Mouse (Mus musculus) monocyte, adult 2 months (primary cell): Measurements from ENCODE around the gene Tep1.
A peak's percentile ranks its signal among the peaks of the same experiment; 100 is the strongest.
"Not testable (repeated sequence)": the region's sequence is repeated elsewhere in the genome, so short reads cannot be mapped to it uniquely, and the experiment has no call there.

Experiments
- DNase-seq, 2 experiments: peaks; one replicate each; pipeline ENCODE4 v3.0.0; 2022; ENCODE audit warnings: low spot score in 2 of 2, low read depth in 1 of 2

Gene Tep1

GRCm38 (mm10) chr14:50869889-50870804, at the start of gene Tep1:
Gene Tep1, minus strand, starts transcription at chr14:50870560.
- DNase-seq: peak; percentile 41 to 63

GRCm38 (mm10) chr14:50911356-50911755, 41.0 kb upstream of the Tep1 start:
- no peak for DNase-seq

GRCm38 (mm10) chr14:50908126-50908525, 37.8 kb upstream of the Tep1 start:
- DNase-seq: no peak

GRCm38 (mm10) chr14:50905327-50905726, 35.0 kb upstream of the Tep1 start:
- not testable (repeated sequence) for DNase-seq

- DNase-seq: no peak
These were observed 34.4 kb upstream of the Tep1 start for GRCm38 (mm10) chr14:50904828-50905129.

- peak in 1 of 2 experiments; percentile 4 for DNase-seq
These were observed 33.8 kb upstream of the Tep1 start for GRCm38 (mm10) chr14:50903973-50904827.

GRCm38 (mm10) chr14:50897992-50898391, 27.6 kb upstream of the Tep1 start:
- DNase-seq: not testable (repeated sequence)

GRCm38 (mm10) chr14:50897374-50897765, 27.0 kb upstream of the Tep1 start, which contains the start of gene Klhl33:
Gene Klhl33, minus strand, starts transcription at chr14:50897507.
- no peak for DNase-seq

GRCm38 (mm10) chr14:50896747-50897373, 26.5 kb upstream of the Tep1 start:
- no peak for DNase-seq

- DNase-seq: peak; percentile 14 to 26
These were observed 25.8 kb upstream of the Tep1 start for GRCm38 (mm10) chr14:50895985-50896746.

- no peak for DNase-seq
These were observed 25.0 kb upstream of the Tep1 start for GRCm38 (mm10) chr14:50895407-50895806.

GRCm38 (mm10) chr14:50892541-50893459, 22.4 kb upstream of the Tep1 start:
- DNase-seq: no peak

- DNase-seq: no peak
These were observed 21.7 kb upstream of the Tep1 start for GRCm38 (mm10) chr14:50892091-50892490.

GRCm38 (mm10) chr14:50891621-50892020, 21.3 kb upstream of the Tep1 start:
- DNase-seq: no peak

- no peak for DNase-seq
These were observed 6.0 kb upstream of the Tep1 start for GRCm38 (mm10) chr14:50876236-50876950.

- DNase-seq: peak; percentile 11 to 33
These were observed 5.4 kb upstream of the Tep1 start for GRCm38 (mm10) chr14:50875591-50876230.

- no peak for DNase-seq
These were observed 4.8 kb upstream of the Tep1 start for GRCm38 (mm10) chr14:50875175-50875574.

GRCm38 (mm10) chr14:50871284-50871683, 924 bp upstream of the Tep1 start:
- DNase-seq: no peak

- DNase-seq: no peak
These were observed 414 bp upstream of the Tep1 start for GRCm38 (mm10) chr14:50870805-50871143.
